Mouse (Mus musculus) c-Kit-positive CD71-positive TER-119-negative erythroid progenitor cells, embryonic 14.5 days (primary cell): ENCODE data around the gene Sdk1.

ENCODE experiments used
- DNase-seq: peaks from one replicate; pipeline ENCODE4 v3.0.0-alpha.2; 2013; ENCODE audit warnings: low read depth

Gene Sdk1

DNA sequence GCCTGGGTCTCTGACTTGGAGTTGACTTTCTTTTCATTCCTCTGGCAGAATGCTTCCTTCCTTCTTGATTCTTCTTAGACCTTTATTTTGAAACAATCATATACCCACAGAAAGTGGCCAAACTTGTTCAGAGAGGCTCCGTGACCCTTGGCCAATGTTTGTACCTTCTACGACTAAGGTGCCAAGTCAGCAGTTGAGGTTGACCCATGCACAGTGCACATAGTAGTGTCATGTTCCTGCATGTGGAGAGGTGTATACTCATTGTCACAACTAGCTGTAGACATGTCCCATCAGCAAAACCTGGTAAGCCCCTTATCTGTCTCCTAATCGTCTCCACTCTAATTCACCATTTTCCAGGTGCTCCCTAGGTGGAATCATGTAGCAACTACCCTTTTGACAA, 530.2 kb downstream of the Sdk1 start:
- DNase-seq: no peak

- DNase-seq: no peak
Measured at GRCm38 (mm10) chr5:141778231-141778630, 536.9 kb downstream of the Sdk1 start.

- DNase-seq: no peak
Measured at GRCm38 (mm10) chr5:141781142-141781541, 539.9 kb downstream of the Sdk1 start.

DNA sequence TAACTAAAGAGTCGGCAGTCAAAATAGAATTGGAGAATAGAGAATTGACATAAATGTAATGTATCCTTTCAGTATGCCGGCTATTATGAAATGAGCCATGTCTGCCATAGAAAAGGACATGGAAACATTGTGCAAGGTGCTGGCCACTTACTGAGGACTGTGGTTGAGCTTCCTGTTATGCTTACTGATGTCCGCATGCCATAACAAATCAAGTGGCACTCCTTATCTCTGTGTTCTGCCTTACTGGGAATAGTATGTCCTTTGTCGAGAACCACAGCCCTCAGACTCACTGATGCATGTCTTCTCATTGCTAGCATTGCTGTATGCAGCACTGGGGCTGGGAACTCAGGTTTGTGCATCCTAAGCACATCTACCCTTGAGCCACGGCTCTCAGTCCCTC, 541.0 kb downstream of the Sdk1 start:
- no peak for DNase-seq

GRCm38 (mm10) chr5:141783516-141783915, 542.2 kb downstream of the Sdk1 start:
- DNase-seq: no peak

DNA sequence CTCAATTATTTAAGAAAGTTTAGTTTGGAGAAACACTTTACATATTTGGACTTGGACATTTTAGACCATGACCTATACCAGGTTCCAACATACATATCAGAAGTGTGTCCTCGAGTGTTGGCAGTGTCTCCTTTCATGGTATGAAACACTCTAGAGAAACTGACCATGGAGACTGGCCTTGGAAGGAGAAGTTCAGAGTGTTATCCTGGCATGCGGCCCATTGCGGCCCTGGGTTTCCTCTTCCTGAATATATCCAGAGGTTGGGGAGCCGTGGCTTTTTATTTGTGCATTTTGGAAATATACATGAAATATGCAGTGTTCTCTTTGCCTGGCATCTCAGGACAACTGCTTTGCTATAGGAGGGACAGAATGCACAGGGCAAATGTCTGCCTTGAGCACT, 552.6 kb downstream of the Sdk1 start:
- no peak for DNase-seq

DNA sequence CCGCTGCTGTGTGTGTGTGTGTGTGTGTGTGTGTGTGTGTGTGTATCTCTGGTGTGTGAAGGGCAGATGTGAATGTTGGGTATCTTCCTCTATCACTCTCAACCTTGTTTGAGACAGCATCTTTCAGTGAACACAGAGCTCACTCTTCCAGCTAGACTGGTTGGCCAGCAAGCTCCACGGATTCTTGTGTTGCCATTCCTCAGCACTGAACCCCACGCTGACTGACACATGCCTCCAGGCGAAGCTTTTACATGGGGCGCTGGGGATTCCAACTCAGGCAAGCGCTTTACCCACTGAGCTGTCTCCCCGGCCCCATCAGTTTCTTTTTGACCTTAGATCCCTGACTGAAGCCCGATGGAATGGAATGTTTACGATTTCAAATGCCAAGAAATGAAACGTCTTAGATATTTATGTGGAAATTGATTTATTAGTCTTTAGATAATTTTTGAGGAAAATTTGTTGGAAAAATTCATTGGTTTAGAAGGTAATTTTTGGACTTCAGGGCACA, 582.6 kb downstream of the Sdk1 start:
- no peak for DNase-seq

GRCm38 (mm10) chr5:141824739-141825379, 583.6 kb downstream of the Sdk1 start:
- no peak for DNase-seq

GRCm38 (mm10) chr5:141835566-141835965, 594.3 kb downstream of the Sdk1 start:
- no peak for DNase-seq

GRCm38 (mm10) chr5:141836892-141837455, 595.7 kb downstream of the Sdk1 start:
- DNase-seq: no peak

- DNase-seq: no peak
Measured at GRCm38 (mm10) chr5:141844701-141845100, 603.4 kb downstream of the Sdk1 start.

- no peak for DNase-seq
Measured at GRCm38 (mm10) chr5:141847686-141848085, 606.4 kb downstream of the Sdk1 start.

DNA sequence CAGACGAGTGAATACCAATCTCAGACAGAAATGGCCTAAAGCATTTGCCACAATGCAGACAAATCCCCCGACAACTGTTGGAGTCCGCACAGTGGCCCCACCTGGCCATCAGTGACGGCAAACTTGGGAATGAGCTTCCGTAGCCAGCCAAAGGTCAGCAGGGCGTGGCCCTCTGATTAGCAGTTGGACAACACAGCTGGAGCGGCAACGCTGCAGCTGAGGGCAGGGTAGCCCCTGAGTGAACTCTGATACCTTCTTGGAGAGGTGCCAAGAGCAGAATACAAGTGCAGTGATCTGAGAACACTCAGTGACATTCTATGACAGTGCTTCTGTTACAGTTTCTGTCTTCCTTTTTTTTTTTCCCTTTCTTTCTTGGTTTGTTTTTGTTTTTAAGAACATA, 610.9 kb downstream of the Sdk1 start:
- no peak for DNase-seq

GRCm38 (mm10) chr5:141856447-141856846, 615.2 kb downstream of the Sdk1 start:
- no peak for DNase-seq

DNA sequence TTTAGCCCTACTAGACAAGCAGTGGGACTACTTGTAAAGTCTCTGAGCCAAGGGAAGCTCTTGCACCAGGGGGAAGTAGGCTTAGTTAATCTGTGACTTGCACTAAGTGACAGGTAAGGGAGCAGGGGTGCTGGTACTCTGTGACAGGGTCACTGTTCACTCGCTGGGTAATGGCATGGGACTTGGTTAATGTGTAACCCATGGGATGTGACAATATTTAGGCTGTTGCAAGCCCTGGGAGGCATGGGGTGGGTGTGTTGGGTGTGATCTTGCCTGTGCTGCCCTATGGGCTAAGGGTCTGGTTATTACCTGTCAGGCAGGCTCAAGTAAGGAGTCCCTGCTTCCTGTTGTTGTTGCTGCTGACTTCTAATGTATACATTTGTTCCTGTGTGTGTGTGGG, 616.5 kb downstream of the Sdk1 start:
- no peak for DNase-seq

- no peak for DNase-seq
Measured at GRCm38 (mm10) chr5:141858406-141859160, 617.3 kb downstream of the Sdk1 start.

- no peak for DNase-seq
Measured at GRCm38 (mm10) chr5:141866042-141866441, 624.8 kb downstream of the Sdk1 start.

DNA sequence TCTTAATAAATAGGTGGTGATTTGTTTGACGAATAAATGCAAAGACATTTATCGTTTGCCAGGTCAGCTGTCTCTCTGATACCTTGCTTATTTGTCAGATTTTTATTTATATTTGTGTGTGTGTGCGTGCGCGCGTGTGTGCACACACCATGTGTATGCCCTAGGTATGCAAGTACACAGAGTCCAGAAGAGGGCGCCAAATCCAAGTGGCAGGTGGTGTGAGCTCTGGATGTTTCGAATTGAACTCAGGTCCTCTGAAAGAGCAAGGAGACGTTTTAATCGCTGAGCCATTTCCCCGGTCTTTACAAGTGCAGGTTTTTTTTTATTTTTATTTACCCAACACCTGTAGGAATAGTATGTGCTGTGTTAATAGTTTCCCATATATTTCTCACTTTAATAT, 632.5 kb downstream of the Sdk1 start:
- no peak for DNase-seq

DNA sequence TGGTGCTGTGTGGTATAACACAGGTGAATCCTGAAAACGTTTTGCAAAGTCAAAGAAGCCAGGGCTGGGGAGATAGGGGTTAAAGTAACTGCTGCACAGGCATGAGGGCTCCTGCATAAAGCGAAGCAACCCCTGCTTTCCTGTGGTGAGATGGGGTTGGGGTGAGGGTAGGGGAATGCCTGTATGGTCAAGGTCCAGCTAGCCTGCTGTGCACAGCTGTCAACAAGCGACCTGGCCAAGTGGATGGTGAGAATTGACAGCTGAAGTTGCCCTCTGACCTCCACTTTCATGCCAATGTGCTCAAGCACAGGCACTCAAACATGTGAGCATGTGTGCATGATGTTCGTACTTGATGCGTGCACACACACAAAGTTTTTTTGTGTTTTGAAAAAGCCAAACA, 639.4 kb downstream of the Sdk1 start:
- DNase-seq: no peak

DNA sequence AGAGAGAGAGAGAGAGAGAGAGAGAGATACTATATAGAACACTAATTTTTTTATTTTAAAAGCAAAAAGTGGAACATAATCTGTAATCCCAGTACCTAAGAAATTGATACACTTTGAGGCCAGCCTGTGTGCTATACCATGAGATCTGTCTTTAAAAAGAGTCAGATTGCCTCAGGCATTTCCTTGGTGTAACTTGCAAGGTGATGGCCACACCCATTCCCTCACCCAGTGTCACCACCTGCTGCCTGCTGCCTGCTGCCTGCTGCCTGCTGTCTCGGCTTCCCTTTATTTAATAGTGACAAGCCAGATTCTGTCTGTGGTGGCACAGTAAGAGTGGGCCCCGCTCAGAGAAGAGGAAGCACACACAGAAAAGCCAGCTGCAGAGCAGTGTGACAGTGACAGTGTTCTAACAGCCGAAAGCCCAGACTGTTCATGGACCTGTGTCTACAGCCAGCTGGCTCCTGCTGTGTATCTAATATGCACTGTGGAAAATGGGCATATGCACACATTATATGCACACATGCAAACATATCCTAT, 642.9 kb downstream of the Sdk1 start:
- no peak for DNase-seq

- no peak for DNase-seq
Measured at GRCm38 (mm10) chr5:141886006-141886405, 644.7 kb downstream of the Sdk1 start.

DNA sequence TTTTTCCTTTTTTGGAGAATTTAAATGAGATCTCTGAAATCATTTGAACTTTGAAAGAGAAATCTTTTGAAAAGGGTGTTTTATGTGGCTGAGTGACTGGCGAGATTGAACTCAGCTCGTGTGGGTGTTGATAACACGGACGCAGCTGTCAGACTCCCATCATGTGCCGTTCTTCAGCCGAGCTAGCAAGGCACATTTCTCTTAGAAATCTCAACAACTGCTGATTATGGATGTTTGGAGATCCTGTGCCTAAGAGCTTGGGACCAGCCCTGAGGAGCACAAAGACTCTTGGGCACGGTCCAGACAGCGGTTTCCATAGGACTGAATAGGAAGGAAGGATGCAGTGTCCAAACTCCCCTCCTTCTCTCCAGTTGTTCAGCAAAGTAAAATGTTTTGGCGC, 648.5 kb downstream of the Sdk1 start:
- no peak for DNase-seq

DNA sequence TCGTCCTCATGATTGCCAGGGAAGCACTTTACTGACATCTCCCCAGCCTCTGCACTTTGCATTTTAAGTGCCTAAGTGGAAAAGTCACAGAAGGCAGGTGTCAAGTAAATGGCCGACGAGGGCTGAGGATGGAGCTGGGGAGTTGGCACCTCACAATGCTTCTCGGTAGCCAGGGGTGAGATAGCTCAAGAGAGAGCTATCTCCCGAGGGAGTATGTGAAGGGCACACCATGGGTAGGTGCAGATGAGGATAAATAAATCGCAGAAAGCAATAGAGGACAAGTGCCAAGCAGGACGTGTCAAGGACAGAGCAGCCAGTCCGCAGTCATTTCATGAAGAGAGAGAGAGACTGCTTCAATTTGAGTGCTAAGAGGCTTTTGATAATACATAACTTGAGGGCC, 655.1 kb downstream of the Sdk1 start:
- DNase-seq: no peak
